Mouse (Mus musculus) kidney, adult 8-10 months (tissue): ENCODE results near the gene Stap2.

ENCODE experiments used
- DNase-seq, 2 experiments: peaks; one replicate each; pipeline ENCODE4 v3.0.0; 2022

The Stap2 gene

DNA sequence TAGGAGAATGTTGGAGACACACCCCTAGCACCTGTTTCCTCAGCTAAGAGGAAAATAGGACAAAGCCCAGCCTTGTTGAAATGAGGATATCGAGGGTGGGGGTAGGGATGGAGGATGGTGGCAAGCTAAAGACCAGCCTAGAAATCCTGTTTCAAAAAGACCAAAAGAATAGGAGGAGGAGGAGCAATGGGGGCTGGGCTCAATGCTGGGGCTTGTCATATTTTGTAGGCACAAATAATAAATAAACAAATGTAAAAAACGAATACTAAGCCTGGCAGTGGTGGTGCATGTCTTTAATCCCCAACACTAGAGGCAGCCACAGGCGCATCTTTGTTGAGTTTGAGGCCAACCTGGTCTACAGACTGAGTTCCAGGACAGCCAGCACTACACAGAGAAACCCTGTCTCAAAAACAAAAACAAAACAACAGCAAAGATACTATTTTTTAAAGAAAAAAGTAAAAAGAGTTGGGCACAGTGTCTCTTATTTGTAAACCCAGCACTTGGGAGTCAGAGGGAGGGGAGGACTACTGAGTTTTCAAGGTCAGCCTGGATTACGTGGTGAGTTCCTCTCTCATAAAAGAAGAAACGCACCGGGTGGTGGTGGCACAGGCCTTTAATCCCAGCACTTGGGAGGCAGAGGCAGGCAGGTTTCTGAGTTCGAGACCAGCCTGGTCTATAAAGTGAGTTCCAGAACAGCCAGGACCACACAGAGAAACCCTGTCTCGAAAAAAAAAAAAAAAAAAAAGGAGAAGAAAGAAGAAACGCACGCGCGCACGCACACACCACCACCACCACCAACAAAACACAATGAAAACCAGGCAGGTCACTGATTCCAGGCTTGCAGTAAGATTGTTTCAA lies 47.4 kb downstream of the Stap2 start:
- DNase-seq = no peak

DNA sequence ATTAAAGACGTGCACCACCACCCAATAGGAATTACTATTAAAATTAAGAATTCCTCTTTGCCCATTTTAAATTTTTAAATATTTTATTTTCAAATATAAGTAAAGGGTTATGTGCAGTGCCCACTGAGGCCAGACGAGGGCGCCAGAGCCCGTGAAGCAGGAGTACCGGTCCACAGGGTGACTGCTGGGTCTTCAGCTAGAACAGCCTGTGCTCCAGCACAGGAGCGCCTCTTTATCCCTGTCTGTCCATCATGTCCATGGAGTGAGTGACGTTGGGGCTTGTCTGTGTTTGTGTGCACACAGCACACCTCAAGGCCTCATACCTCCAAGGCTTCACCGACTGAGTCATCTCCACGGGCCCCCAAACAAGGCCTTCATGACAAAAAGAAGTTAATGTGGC lies 48.2 kb downstream of the Stap2 start:
- peak; percentile 49 to 78 for DNase-seq

DNA sequence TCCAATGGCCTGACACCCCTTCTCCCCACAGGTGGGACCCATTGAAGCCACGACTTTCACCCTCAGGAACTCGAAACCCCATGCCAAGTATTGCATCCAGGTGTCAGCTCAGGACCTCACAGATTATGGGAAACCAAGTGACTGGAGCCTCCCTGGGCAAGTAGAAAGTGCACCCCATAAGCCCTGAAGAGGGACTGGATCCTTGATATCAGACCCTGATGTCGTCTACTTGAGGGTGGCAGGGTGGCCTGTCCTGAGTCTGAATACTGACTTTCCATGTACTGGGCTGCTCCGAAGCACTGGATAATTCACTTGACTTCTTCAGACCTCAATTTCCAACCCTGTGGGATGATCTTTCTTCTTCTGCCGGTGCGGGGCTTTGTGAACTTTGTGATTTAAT lies 48.8 kb downstream of the Stap2 start:
- DNase-seq = no peak

DNA sequence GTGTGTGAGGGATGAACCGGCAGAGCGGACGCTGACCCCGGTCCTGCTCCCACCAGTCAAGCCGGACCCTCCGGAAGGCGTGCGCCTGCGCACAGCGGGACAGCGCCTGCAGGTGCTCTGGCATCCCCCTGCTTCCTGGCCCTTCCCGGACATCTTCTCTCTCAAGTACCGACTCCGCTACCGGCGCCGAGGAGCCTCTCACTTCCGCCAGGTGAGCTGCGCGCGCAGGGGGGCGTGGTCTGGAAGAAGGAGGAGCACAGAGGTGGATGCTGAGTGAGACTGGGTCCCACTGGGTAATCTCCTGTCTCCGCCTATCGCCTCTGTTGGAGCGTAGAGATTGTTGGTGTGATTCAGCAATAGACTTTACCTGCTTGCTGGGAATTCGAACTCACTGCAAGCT lies 49.3 kb downstream of the Stap2 start:
- DNase-seq = peak; percentile 80 to 83

DNA sequence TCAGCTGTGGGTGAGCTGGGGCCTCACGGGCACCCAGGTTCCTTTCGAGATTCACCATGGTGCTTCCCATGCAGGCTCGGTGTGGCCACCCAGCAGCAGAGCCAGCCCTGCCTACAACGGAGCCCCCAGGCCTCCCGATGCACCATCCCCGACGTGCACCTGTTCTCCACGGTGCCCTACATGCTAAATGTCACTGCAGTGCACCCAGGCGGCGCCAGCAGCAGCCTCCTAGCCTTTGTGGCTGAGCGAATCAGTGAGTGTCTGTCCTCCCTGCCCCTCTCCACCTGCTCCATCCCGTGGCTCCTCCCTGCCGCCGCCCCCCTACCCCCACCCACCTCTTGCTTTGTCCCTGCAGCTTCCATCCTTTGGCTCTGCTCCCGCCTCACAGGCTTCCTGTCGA lies 51.2 kb downstream of the Stap2 start:
- DNase-seq = no peak

DNA sequence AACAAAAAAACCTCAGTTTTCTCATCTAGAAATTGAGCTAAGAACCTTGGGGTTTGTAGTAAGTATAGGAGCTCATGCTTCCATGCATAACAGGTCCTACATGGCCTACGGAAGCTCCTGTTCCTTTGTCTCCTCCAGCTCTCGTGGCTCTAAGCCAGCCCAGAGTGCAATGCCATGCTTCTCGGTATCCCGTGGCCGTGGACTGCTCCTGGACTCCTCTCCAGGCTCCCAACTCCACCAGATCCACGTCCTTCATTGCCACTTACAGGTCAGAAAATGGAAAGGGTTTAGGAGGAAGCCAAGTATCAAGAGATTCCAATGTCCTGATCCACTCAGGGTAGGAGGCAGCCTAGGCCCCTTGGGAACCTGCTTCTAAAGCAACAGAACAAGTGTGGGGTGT lies 51.6 kb downstream of the Stap2 start:
- no peak for DNase-seq

DNA sequence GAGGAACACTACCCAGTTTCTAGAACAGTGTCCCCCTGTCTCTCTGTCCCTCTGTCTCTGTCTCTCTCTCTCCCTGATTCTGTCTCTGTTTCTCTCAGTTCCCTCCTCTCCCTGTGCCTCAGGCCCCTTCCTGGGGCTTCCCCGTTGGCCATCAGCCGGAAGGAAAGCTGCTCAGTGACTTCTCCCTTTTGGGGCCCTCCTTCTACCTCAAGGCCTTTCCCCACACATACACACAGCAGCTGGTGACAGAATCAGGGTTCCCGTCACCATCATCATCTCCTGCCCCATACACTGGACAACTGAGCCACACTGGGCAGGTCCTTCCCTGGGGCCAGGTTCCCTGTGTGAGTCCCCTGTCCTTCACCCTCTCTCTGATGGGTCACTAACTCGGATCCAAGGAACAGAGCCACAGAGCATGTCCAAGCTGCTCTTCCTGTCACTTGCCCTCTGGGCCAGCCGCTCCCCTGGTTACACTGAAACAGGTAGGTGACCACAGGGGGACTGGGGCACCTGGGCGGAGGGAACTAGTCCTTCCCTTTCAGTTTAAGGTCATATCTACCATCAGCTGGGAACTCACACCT lies 52.8 kb downstream of the Stap2 start, which contains the start of gene Ebi3:
Ebi3 (plus strand) TSS at position 194 of the 581 bp plus-strand sequence.
- DNase-seq = no peak

DNA sequence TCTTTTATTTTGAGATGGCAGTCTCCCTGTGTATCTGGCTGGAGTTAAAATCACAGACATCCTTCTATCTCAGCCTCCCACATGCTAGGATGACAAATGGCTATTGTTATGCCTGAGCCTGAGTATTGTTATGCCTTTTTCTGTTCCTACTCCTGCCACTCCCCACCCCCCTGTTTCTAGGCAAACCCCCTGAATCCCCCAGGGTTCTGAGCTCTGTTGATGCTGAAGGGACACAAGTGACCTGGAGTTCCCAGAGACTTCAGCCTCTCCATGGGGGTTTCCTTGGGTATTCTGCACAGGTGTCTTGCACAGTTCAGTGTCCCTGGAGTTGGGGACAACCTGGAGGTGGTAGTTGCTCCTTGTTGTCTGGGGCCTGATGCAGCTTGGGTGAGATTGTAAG lies 53.3 kb downstream of the Stap2 start:
- no peak for DNase-seq

DNA sequence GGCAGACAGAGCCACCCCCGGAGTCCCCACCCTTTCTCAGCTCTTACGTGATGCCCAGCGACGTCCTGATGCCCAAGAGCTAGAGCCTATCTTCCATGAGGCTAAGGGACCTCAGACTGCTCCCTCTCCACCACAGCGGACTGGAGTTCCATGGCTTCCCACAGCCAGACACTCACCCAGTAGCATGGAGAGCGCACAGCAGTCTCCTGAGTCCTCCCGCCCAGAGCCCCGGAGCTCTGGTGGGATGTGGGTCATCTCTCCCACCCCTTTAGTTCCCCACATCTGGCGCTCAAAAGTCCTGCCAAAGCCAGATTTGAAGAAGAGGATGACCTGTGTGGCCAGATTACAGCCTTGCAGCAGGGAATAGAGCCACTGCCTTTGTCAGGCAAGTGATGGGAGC lies 54.8 kb downstream of the Stap2 start:
- no peak for DNase-seq

DNA sequence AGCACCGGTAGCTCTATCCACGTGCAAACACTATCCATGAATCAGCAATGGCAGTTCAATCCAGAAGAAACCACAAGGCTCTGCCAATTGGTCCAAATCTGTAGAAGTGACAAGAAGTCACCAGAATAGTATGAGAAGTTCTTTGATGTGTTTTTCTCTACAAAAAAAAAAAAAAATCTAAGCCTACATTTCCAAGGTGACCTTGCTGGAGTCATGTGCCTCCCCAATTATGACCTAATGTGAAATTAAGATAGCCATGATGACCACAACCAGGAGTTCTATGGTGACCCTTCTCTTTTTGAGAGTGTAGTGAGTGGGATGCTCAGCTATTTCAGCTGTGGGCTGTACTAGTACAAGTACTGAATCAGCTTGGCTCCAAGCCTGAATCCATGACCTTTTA lies 56.0 kb downstream of the Stap2 start, which contains the start of gene Zfp119b:
Zfp119b (minus strand) TSS at position 101 of the 400 bp plus-strand sequence.
- DNase-seq = no peak

DNA sequence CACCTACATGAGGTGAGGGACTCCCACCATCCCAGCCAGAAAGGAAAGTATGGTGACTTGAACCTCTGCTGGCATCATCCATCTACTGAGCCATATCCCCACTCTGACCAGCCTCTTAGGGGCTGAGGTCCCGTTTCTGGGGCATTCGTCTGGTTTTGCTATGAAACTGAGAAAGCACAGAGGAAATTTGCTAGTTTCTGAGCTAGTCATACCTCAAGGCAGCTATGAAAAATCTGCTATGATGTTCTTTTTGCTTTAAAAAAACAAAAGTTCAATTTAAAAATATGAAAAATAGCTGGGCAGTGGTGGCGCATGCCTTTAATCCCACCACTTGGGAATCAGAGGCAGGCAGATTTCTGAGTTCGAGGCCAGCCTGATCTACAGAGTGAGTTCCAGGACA lies 56.7 kb downstream of the Stap2 start:
- no peak for DNase-seq
